Mouse (Mus musculus) intestine, embryonic 16.5 days (tissue): ENCODE measurements around the gene Adamts20. TPM values are rescaled to one million over a fixed set of nuclear protein-coding genes. Genes with fewer than 3 reads are reported as not detected.
"Not testable (repeated sequence)": the region's sequence is repeated elsewhere in the genome, so short reads cannot be mapped to it uniquely, and the experiment has no call there.

Source experiments
- ATAC-seq: fragments of 200-750 bp; cut with Nextera tagmentation; 2 replicates; pipeline ENCODE4 v1.8.0; 2017; ENCODE audit warnings: moderate TSS enrichment, moderate library complexity
- H3K27ac ChIP-seq: fragments of 300-500 bp; sonication (generic); 2 replicates; pipeline ENCODE4 v1.5.1; 2014; ENCODE audit warnings: mild to moderate bottlenecking, low read length
- H3K27me3 ChIP-seq: fragments of 300-500 bp; sonication (generic); replicated peaks from 2 replicates; pipeline ENCODE4 v1.6.1; 2014; ENCODE audit warnings: low read length, control low read depth, mixed read lengths; ENCODE audit not compliant: control insufficient read depth, insufficient read depth
- H3K36me3 ChIP-seq: fragments of 300-500 bp; sonication (generic); 2 replicates; pipeline ENCODE4 v1.6.1; 2014; ENCODE audit warnings: low read length, control low read depth; ENCODE audit not compliant: control insufficient read depth, insufficient read depth
- H3K4me1 ChIP-seq: fragments of 300-500 bp; sonication (generic); 2 replicates; pipeline ENCODE4 v1.6.1; 2014; ENCODE audit warnings: low read length, control low read depth, mixed read lengths; ENCODE audit not compliant: control insufficient read depth, insufficient read depth
- H3K4me2 ChIP-seq: fragments of 300-500 bp; sonication (generic); 2 replicates; pipeline ENCODE4 v1.6.1; 2014; ENCODE audit warnings: low read depth, low read length, control low read depth
- H3K4me3 ChIP-seq: fragments of 300-500 bp; sonication (generic); 2 replicates; pipeline ENCODE4 v1.5.1; 2014; ENCODE audit warnings: mild to moderate bottlenecking, low read length
- H3K9ac ChIP-seq: fragments of 300-500 bp; sonication (generic); 2 replicates; pipeline ENCODE4 v1.6.1; 2014; ENCODE audit warnings: low read depth, low read length
- H3K9me3 ChIP-seq: fragments of 300-500 bp; sonication (generic); 2 replicates; pipeline ENCODE4 v1.6.1; 2016; ENCODE audit warnings: low read length, control low read depth; ENCODE audit not compliant: control insufficient read depth
- WGBS: fragments of 180-500 bp; shearing (Covaris S2); extraction: QIAGEN DNeasy Blood & Tissue Kit; methylation state at CpG from one replicate; pipeline ENCODE4 v1.1.7; 2014; 5-methylcytosine and 5-hydroxymethylcytosine counted together
- polyA plus RNA-seq: library from polyadenylated mRNA; unstranded; fragments of >200 nt; fragmentation: Nextera tagmentation; extraction: Ambion mirVana; gene quantifications from 2 replicates; pipeline ENCODE4 v1.2.1, GENCODE M21; 2015

The Adamts20 gene
- polyA plus RNA-seq, 1 experiment from 2014 or later, result 1.3 TPM

DNA sequence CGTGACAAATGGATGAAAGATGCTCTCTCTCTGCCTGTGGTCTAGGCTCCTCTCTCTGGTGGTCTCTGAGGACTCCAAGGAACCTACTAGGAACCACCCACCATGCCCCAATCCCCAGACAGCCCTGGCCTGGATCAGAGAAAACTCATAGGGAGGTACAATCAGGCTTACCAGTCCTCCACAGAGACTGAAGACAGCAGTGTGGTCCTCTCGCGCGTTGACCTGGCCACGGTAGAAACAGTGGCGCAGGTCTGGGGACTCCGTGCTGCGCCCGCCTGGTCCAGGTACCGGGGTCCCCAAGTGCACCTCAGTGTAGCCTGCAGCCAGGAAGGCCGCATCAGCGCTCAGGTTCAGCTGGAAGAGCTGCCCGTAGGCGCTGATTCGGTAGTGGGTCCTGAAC, 62.2 kb downstream of the Adamts20 start:
- H3K27ac ChIP-seq, result no peak overlapping the region
- peak overlapping the region; percentile 65 for H3K4me3 ChIP-seq
- peak overlapping the region; percentile 98 for H3K4me2 ChIP-seq
- H3K27me3 ChIP-seq, result peaks cover 18% of the 10 kb centered on the region
- no peaks in the 10 kb centered on the region for H3K36me3 ChIP-seq
- H3K4me1 ChIP-seq, result peaks cover 9% of the 10 kb centered on the region
- ATAC-seq, result 0 out of 2 replicates have a peak, but pooled peaks have one; percentile 1
- WGBS, result 8% methylated on average over 15 of the region's 15 CpGs
- H3K9ac ChIP-seq, result peak overlapping the region; percentile 74; the same call in 1 of the 2 replicates
- no peaks in the 10 kb centered on the region for H3K9me3 ChIP-seq

DNA sequence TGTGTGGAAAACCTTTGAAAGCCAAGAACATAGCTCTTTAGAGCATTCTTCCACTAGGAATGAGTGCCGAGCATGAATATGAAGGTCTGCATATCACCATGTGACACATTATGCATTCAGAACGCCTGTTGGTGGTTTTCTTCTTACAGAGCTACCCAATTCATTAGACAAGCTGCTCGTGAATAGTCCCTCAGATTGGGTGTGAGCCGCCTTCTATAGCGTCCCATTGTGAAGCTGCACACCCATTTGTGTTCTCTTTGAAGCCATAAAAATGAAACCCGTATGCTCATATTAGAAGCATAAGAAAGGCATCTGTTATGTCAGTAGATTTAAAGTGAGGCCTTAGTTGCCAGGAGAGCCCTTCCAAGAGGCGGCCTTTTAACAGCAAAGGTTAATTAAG, 72.5 kb downstream of the Adamts20 start:
- no peak overlapping the region for H3K27ac ChIP-seq
- no peaks in the 10 kb centered on the region for H3K27me3 ChIP-seq
- H3K36me3 ChIP-seq, result no peaks in the 10 kb centered on the region
- 87% methylated on average over 7 of the region's 7 CpGs for WGBS
- no peak overlapping the region for H3K9ac ChIP-seq
- H3K9me3 ChIP-seq, result no peaks in the 10 kb centered on the region
- no peaks in the 10 kb centered on the region for H3K4me1 ChIP-seq
- H3K4me2 ChIP-seq, result no peak overlapping the region
- no peak for ATAC-seq
- H3K4me3 ChIP-seq, result no peak overlapping the region

DNA sequence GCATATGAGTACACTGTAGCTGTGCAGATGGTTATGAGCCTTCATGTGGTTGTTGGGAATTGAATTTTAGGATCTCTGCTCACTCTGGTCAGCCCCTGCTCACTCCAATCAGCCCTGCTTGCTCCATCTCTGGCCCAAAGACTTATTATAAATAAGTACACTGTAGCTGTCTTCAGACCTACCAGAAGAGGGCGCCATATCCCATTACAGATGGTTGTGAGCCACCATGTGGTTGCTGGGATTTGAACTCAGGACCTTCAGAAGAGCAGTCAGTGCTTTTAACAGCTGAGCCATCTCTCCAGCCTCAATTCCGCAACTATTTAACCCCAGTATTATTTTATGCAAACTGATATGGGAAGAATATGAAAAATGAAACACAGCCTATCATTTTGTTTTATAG, 75.1 kb downstream of the Adamts20 start:
- not testable (repeated sequence) for H3K4me2 ChIP-seq, H3K27me3 ChIP-seq, H3K9ac ChIP-seq, H3K36me3 ChIP-seq, H3K4me3 ChIP-seq, H3K9me3 ChIP-seq, H3K4me1 ChIP-seq, ATAC-seq, H3K27ac ChIP-seq
- WGBS, result 69% methylated on average over 2 of the region's 2 CpGs

DNA sequence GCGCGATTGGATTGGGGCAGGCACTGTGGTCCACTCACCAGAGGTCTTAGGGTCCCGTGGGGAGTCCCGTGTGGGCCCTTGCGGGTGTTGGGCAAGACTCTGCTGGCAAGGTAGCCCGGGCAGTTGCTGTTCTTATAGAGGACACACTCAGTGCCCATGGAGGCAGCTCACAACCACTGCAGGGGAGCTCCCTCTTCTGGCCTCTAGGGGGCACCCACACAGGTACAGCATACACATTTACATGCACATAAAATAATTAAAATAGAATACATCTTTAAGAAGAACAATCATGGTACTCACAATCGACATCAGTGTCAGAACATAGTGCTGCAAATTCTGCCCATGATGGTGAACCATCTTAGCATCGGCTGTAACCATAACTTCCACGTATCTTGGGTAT, 85.8 kb downstream of the Adamts20 start:
- Histone ChIP-seq H3K4me1 (no peaks in the 10 kb centered on the region), H3K4me3 (no peak overlapping the region), H3K9me3 (no peaks in the 10 kb centered on the region), H3K9ac (no peak overlapping the region), H3K27me3 (no peaks in the 10 kb centered on the region), H3K27ac (no peak overlapping the region), H3K4me2 (no peak overlapping the region), H3K36me3 (no peaks in the 10 kb centered on the region)
- ATAC-seq, result no peak
- 93% methylated on average over 7 of the region's 9 CpGs for WGBS

DNA sequence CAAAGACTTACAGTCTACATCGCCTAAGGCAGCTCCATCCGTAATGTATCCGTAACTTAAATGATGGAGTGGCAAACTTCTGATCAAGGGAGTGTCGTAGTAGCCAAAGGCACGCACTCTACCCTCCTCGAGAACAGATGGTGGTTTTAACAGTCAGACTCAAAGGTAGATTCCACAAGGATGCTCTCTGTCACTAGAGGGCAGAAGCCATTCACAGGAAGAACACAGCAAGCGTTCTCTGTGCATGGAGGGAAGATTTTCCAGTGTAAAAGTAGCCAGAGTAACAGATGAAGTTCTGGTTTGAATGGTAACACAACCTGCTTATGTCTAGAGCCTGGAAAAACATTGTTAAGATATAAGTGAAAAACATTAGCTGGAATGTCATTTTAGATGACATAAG, 92.7 kb downstream of the Adamts20 start:
- H3K9me3 ChIP-seq, result no peaks in the 10 kb centered on the region
- no peaks in the 10 kb centered on the region for H3K27me3 ChIP-seq
- ATAC-seq, result no peak
- no peak overlapping the region for H3K27ac ChIP-seq
- H3K4me3 ChIP-seq, result no peak overlapping the region
- H3K36me3 ChIP-seq, result no peaks in the 10 kb centered on the region
- H3K4me1 ChIP-seq, result no peaks in the 10 kb centered on the region
- H3K4me2 ChIP-seq, result no peak overlapping the region
- WGBS, result 78% methylated on average over 7 of the region's 7 CpGs
- H3K9ac ChIP-seq, result no peak overlapping the region

DNA sequence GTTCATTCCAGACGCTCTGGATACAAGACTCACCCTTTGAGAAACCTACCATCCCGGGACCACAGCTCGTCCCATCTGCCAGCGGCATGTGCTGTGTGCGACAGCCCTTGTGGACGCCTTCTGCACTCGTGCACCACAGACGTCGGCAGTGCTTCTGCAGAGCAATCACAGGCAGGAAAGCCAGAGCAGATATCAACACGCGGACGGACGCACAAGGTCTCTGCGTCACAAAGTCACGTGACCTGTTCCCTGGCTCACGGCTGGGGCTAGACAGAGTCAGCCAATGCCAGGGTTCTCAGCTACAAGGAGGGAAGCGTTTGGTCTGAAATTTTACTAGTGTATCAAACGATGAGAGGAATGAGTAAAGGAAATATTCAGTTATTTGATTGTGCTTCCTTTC, 116.2 kb downstream of the Adamts20 start:
- H3K9me3 ChIP-seq, result no peaks in the 10 kb centered on the region
- ATAC-seq, result no peak

DNA sequence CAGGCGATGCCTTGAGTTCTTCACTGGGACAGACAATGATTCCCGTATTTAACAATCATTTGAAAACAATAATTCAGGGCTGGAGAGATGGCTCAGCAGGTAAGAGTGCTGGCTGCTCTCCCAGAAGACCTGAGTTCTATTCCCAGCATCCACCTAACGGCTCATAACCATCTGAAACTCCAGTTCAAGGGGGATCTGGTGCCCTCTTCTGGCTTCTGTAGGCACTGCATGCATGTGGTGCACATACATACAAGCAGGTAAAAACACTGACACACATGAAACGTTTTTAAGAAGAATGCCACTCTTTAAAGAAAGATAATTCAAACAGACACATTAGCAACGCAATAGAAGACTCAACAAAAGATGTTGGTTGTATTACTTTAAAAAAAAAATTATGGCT, 120.9 kb downstream of the Adamts20 start:
- ATAC-seq, result no peak
- Histone ChIP-seq H3K36me3 (peaks cover 3% of the 10 kb centered on the region; the same call in 1 of the 2 replicates), H3K9ac (no peak overlapping the region), H3K4me3 (no peak overlapping the region), H3K27me3 (no peaks in the 10 kb centered on the region), H3K9me3 (no peaks in the 10 kb centered on the region), H3K4me1 (no peaks in the 10 kb centered on the region), H3K27ac (no peak overlapping the region), H3K4me2 (no peak overlapping the region)
- WGBS, result 92% methylated on average over 5 of the region's 5 CpGs

More for the DNA sequence above, 116.2 kb downstream of the Adamts20 start:
- H3K9ac ChIP-seq, result no peak overlapping the region
- H3K4me1 ChIP-seq, result no peaks in the 10 kb centered on the region
- H3K4me2 ChIP-seq, result no peak overlapping the region
- no peaks in the 10 kb centered on the region for H3K27me3 ChIP-seq
- H3K36me3 ChIP-seq, result peaks cover 3% of the 10 kb centered on the region; the same call in 1 of the 2 replicates
- no peak overlapping the region for H3K27ac ChIP-seq
- H3K4me3 ChIP-seq, result no peak overlapping the region
- WGBS, result 86% methylated on average over 18 of the region's 18 CpGs

DNA sequence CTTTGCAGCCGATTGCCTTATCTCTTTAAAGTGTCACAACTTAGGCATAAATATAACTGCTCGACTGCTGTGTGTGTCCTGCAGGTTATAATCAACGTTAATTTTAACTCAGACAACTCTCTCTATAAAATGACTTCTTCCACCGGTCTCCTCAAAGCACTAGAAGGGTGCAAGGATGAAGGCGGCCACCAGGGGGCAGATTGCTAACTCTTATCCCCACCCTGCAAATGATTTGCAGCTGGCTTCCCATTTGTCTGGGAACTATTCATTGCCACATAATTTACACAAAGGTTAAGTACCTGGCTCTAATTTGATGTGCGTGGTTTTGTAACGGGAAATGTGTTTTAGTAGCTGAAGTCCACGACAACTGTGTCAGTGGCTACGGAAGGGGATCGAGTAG, 122.9 kb downstream of the Adamts20 start:
- Histone ChIP-seq H3K4me1 (no peaks in the 10 kb centered on the region), H3K27ac (no peak overlapping the region), H3K9ac (no peak overlapping the region), H3K36me3 (peaks cover 3% of the 10 kb centered on the region; the same call in 1 of the 2 replicates), H3K4me2 (no peak overlapping the region), H3K9me3 (no peaks in the 10 kb centered on the region), H3K27me3 (no peaks in the 10 kb centered on the region), H3K4me3 (no peak overlapping the region)
- no peak for ATAC-seq
- 60% methylated on average over 10 of the region's 10 CpGs for WGBS

DNA sequence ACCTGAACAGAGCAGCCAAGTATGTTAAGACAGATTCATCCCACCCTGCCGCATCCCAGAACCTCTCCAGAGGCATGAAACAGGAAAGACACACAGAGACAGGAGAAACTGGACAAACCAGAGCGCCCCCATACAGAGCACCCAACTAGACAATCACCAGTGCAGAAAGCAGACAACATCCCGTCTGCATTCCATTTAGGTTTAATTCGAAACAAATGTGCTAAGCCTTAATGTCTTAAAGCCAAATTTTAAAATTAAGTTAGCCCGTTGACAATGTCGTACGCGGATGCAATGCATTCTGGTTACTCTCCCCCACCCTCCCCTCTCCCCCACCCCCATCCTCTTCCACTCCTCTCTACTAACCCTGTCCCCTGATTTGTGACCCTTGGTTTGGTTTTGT, 126.2 kb downstream of the Adamts20 start:
- Histone ChIP-seq H3K9ac (no peak overlapping the region), H3K4me3 (no peak overlapping the region), H3K36me3 (no peaks in the 10 kb centered on the region), H3K4me1 (no peaks in the 10 kb centered on the region), H3K27me3 (no peaks in the 10 kb centered on the region), H3K4me2 (no peak overlapping the region), H3K9me3 (no peaks in the 10 kb centered on the region), H3K27ac (no peak overlapping the region)
- no peak for ATAC-seq
- 95% methylated on average over 8 of the region's 8 CpGs for WGBS

DNA sequence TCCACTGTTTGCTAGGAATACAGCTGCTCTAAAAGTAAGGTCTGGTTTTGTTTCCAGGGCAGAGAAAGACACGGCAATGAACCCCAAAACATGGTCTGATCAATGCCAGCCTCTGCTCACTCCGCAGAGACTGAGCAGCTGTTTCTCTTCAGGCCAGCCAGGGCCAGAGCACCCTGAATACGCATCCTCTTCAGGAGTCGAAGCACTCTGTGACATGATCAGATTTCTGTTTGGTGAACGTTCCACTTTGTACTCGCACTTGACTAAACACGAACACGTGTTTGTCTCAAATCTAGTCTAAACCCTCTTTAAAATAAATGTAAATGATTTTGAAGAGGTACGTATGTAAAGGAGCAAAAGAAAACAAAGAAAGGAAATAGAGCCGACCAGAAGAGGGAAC, 130.6 kb downstream of the Adamts20 start:
- no peak for ATAC-seq
- Histone ChIP-seq H3K27ac (no peak overlapping the region), H3K4me1 (no peaks in the 10 kb centered on the region), H3K36me3 (no peaks in the 10 kb centered on the region), H3K27me3 (no peaks in the 10 kb centered on the region), H3K4me3 (no peak overlapping the region), H3K9me3 (no peaks in the 10 kb centered on the region), H3K9ac (no peak overlapping the region), H3K4me2 (no peak overlapping the region)
- WGBS, result 49% methylated on average over 10 of the region's 10 CpGs
